Mouse (Mus musculus) cerebellum, adult (tissue): ENCODE results near the gene Nfix.

Source experiments
- ATAC-seq: cut with Nextera tagmentation; 2 replicates; pipeline ENCODE4 v1.9.2; 2017; ENCODE audit warnings: mild to moderate bottlenecking, moderate library complexity, mixed read lengths; ENCODE audit not compliant: insufficient number of reproducible peaks, low FRiP score, low TSS enrichment

The Nfix gene

GRCm38 (mm10) chr8:84657680-84658079 lies 142.5 kb downstream of the Nfix start:
- ATAC-seq = no peak

- no peak for ATAC-seq
Measured at GRCm38 (mm10) chr8:84657203-84657602, 142.9 kb downstream of the Nfix start.

DNA sequence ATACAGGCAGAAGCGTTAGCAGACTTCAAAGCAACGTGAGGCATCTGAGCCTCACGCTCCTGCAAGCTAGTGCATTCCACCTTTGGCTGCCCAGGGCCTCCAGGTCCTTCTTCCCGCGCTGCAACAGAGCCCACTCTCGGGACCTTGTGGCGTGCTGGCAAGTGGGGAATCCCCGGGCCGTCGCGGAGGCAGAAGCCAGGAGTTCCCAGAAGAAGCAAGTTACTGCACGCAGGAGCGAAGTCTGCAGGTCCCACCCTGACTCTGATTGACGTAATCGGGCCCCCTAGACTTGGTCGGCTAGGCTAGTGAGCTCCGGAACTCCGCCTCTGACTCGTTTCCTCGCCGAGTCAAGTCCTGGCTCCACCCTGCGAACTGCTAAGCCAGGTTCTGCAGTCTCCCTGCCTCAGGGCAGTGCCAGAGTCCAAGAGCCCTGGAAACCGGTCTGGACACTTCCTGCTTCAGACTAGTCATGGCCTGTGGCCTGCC lies 143.5 kb downstream of the Nfix start:
- ATAC-seq = no peak

DNA sequence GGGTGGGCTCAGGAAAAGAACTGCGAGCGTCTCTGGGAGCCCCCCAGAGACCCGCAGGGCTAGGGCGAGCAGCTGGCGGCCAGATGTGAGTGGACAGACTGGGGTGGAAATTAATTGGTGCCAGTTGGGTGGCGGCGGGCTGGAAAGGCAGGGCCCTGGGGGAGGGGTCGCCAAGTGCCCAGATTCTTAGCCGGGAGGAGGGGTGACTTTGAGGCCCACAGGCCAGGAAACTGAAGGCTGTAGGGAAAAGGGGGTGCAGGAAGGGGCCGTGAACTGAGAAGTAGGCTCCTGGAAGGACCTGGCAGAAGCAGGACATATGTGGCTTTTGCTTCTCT lies 144.0 kb downstream of the Nfix start:
- ATAC-seq = no peak

GRCm38 (mm10) chr8:84655336-84656190 lies 144.6 kb downstream of the Nfix start:
- ATAC-seq = no peak

GRCm38 (mm10) chr8:84654597-84654996 lies 145.5 kb downstream of the Nfix start:
- ATAC-seq = no peak

DNA sequence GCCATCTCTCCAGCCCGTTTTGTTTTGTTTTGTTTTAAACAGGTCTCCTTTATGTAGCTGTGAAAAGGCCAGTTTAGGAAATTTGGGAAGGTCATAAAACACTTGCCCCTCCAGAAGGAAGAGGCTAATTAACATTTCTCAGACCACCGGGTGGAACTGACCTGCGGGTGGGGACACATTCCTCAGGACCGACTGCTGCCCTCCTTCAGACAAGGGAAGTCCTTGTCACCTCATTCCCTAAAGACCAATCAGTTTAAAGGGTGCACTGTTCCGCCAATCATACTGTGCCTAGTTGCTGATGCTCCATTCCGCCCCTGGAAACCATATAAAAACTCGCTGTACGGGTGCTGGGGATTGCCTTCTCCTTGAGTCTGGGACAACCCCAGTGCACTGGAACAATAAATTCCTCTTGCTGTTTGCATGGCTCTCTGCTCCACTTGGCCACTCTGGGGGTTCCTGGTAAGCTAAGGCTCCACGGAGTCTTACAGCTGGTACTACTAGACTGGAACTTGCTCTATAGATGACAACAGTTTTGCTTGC lies 147.0 kb downstream of the Nfix start:
- ATAC-seq = no peak

DNA sequence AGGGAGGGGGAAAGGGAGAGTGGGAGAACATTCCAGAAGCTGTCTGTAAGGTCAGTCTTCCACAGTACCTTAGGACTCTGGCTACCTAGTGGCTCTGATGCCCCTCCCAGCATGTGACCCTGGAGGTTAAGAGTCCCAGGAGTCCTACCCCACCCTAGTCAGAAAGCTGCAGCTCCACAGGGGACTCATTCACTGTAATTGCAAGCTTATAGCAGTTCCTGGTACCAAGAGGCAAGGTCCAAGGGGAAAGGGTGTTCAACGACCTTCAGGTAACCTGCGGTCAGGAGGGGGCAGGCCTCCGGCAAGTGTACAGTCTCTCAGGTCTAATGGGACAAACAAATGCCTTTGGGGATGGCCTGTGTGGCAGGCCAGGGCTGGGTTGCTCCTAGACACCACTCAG lies 149.9 kb downstream of the Nfix start:
- ATAC-seq = no peak
